Mouse (Mus musculus): ENCODE data around the gene Rnf8. TPM values are rescaled to one million over a fixed set of nuclear protein-coding genes. Genes with fewer than 3 reads are reported as not detected.
A peak's percentile ranks its signal among the peaks of the same experiment; 100 is the strongest.

The Rnf8 gene
- total and polyA plus RNA-seq, 2 experiments, result 8.8 to 15.2 TPM

- no peaks in the 10 kb centered on the region for H3K36me3 ChIP-seq (ENCODE audit: control insufficient read depth, insufficient read depth, low read length)
- under 1% methylated on average over 42 of the region's 43 CpGs for WGBS
- H3K27me3 ChIP-seq (ENCODE audit: control insufficient read depth, insufficient read depth, low read length), result no peaks in the 10 kb centered on the region
- TF ChIP-seq CTCF (IDR thresholded peaks at IDR 0.05; ENCODE audit: low read depth, low read length) (no peak), POLR2A (IDR thresholded peaks at IDR 0.05; ENCODE audit: extremely low read depth, insufficient read depth, low read length) (no peak)
- DNase-seq (ENCODE audit: extremely low read depth, low read depth, low spot score), result peak; percentile 16
- H3K4me1 ChIP-seq (ENCODE audit: control insufficient read depth, insufficient read depth, low read length), result peaks cover 6% of the 10 kb centered on the region
- H3K4me3 ChIP-seq (ENCODE audit: insufficient read depth, low read depth, low read length), result peak overlapping the region; percentile 87
- peak overlapping the region; percentile 68 for H3K27ac ChIP-seq (replicated peaks; ENCODE audit: insufficient read depth, low read depth, low read length)
- peaks cover 19% of the 10 kb centered on the region; the same call in 1 of the 2 replicates for H3K79me2 ChIP-seq (ENCODE audit: control insufficient read depth, insufficient read depth, low read length)
- H3K9ac ChIP-seq (ENCODE audit: low read depth, low read length), result peak overlapping the region; percentile 92
These were observed 498 bp downstream of the Rnf8 start for GRCm38 (mm10) chr17:29615024-29615551.

GRCm38 (mm10) chr17:29615616-29616015, 1.0 kb downstream of the Rnf8 start:
- Histone ChIP-seq H3K4me1 (ENCODE audit: control insufficient read depth, insufficient read depth, low read length) (peaks cover 6% of the 10 kb centered on the region), H3K79me2 (ENCODE audit: control insufficient read depth, insufficient read depth, low read length) (peaks cover 19% of the 10 kb centered on the region; the same call in 1 of the 2 replicates), H3K27ac (replicated peaks; ENCODE audit: insufficient read depth, low read depth, low read length) (no peak overlapping the region), H3K9ac (ENCODE audit: low read depth, low read length) (peak overlapping the region; percentile 92), H3K36me3 (ENCODE audit: control insufficient read depth, insufficient read depth, low read length) (no peaks in the 10 kb centered on the region), H3K4me3 (ENCODE audit: insufficient read depth, low read depth, low read length) (peak overlapping the region; percentile 87), H3K27me3 (ENCODE audit: control insufficient read depth, insufficient read depth, low read length) (no peaks in the 10 kb centered on the region)
- WGBS, result 9% methylated on average over 4 of the region's 4 CpGs
- TF ChIP-seq POLR2A (IDR thresholded peaks at IDR 0.05; ENCODE audit: extremely low read depth, insufficient read depth, low read length), result no peak
- TF ChIP-seq CTCF (IDR thresholded peaks at IDR 0.05; ENCODE audit: low read depth, low read length), result no peak
- peak; percentile 29 for DNase-seq (ENCODE audit: extremely low read depth, low read depth, low spot score)

- H3K4me3 ChIP-seq (ENCODE audit: insufficient read depth, low read depth, low read length), result no peak overlapping the region
- peaks cover 4% of the 10 kb centered on the region; the same call in 1 of the 2 replicates for H3K4me1 ChIP-seq (ENCODE audit: control insufficient read depth, insufficient read depth, low read length)
- peaks cover 19% of the 10 kb centered on the region; the same call in 1 of the 2 replicates for H3K79me2 ChIP-seq (ENCODE audit: control insufficient read depth, insufficient read depth, low read length)
- H3K9ac ChIP-seq (ENCODE audit: low read depth, low read length), result no peak overlapping the region
- TF ChIP-seq CTCF (IDR thresholded peaks at IDR 0.05; ENCODE audit: low read depth, low read length), result no peak
- no peak for TF ChIP-seq POLR2A (IDR thresholded peaks at IDR 0.05; ENCODE audit: extremely low read depth, insufficient read depth, low read length)
- peaks cover 15% of the 10 kb centered on the region for H3K36me3 ChIP-seq (ENCODE audit: control insufficient read depth, insufficient read depth, low read length)
- H3K27me3 ChIP-seq (ENCODE audit: control insufficient read depth, insufficient read depth, low read length), result no peaks in the 10 kb centered on the region
- DNase-seq (ENCODE audit: extremely low read depth, low read depth, low spot score), result no peak
- WGBS, result 84% methylated on average over 3 of the region's 3 CpGs
- no peak overlapping the region for H3K27ac ChIP-seq (replicated peaks; ENCODE audit: insufficient read depth, low read depth, low read length)
These were observed 4.6 kb downstream of the Rnf8 start for GRCm38 (mm10) chr17:29619231-29619630.

- DNase-seq (ENCODE audit: extremely low read depth, low read depth, low spot score), result no peak
- 95% methylated on average over 8 of the region's 8 CpGs for WGBS
- peaks cover 32% of the 10 kb centered on the region for H3K36me3 ChIP-seq (ENCODE audit: control insufficient read depth, insufficient read depth, low read length)
These were observed 8.9 kb downstream of the Rnf8 start for GRCm38 (mm10) chr17:29623488-29623887.

GRCm38 (mm10) chr17:29627285-29627684, 12.7 kb downstream of the Rnf8 start:
- H3K79me2 ChIP-seq (ENCODE audit: control insufficient read depth, insufficient read depth, low read length), result no peaks in the 10 kb centered on the region
- 77% methylated on average over 9 of the region's 9 CpGs for WGBS
- no peak overlapping the region for H3K27ac ChIP-seq (replicated peaks; ENCODE audit: insufficient read depth, low read depth, low read length)
- no peak overlapping the region for H3K4me3 ChIP-seq (ENCODE audit: insufficient read depth, low read depth, low read length)
- no peak for DNase-seq (ENCODE audit: extremely low read depth, low read depth, low spot score)
- H3K4me1 ChIP-seq (ENCODE audit: control insufficient read depth, insufficient read depth, low read length), result no peaks in the 10 kb centered on the region
- no peak overlapping the region for H3K9ac ChIP-seq (ENCODE audit: low read depth, low read length)
- H3K27me3 ChIP-seq (ENCODE audit: control insufficient read depth, insufficient read depth, low read length), result no peaks in the 10 kb centered on the region
- TF ChIP-seq POLR2A (IDR thresholded peaks at IDR 0.05; ENCODE audit: extremely low read depth, insufficient read depth, low read length), result no peak
- no peak for TF ChIP-seq CTCF (IDR thresholded peaks at IDR 0.05; ENCODE audit: low read depth, low read length)
- H3K36me3 ChIP-seq (ENCODE audit: control insufficient read depth, insufficient read depth, low read length), result peaks cover 29% of the 10 kb centered on the region; the same call in 1 of the 2 replicates

More at GRCm38 (mm10) chr17:29623488-29623887, 8.9 kb downstream of the Rnf8 start:
- Histone ChIP-seq H3K27me3 (ENCODE audit: control insufficient read depth, insufficient read depth, low read length) (no peaks in the 10 kb centered on the region), H3K79me2 (ENCODE audit: control insufficient read depth, insufficient read depth, low read length) (no peaks in the 10 kb centered on the region; the same call in 1 of the 2 replicates), H3K9ac (ENCODE audit: low read depth, low read length) (no peak overlapping the region), H3K4me1 (ENCODE audit: control insufficient read depth, insufficient read depth, low read length) (no peaks in the 10 kb centered on the region), H3K4me3 (ENCODE audit: insufficient read depth, low read depth, low read length) (no peak overlapping the region), H3K27ac (replicated peaks; ENCODE audit: insufficient read depth, low read depth, low read length) (no peak overlapping the region)
- TF ChIP-seq CTCF (IDR thresholded peaks at IDR 0.05; ENCODE audit: low read depth, low read length) (no peak), POLR2A (IDR thresholded peaks at IDR 0.05; ENCODE audit: extremely low read depth, insufficient read depth, low read length) (no peak)

- Histone ChIP-seq H3K27me3 (ENCODE audit: control insufficient read depth, insufficient read depth, low read length) (no peaks in the 10 kb centered on the region), H3K4me1 (ENCODE audit: control insufficient read depth, insufficient read depth, low read length) (no peaks in the 10 kb centered on the region), H3K9ac (ENCODE audit: low read depth, low read length) (no peak overlapping the region), H3K36me3 (ENCODE audit: control insufficient read depth, insufficient read depth, low read length) (peaks cover 28% of the 10 kb centered on the region; the same call in 1 of the 2 replicates), H3K27ac (replicated peaks; ENCODE audit: insufficient read depth, low read depth, low read length) (no peak overlapping the region), H3K79me2 (ENCODE audit: control insufficient read depth, insufficient read depth, low read length) (no peaks in the 10 kb centered on the region), H3K4me3 (ENCODE audit: insufficient read depth, low read depth, low read length) (no peak overlapping the region)
- no peak for TF ChIP-seq CTCF (IDR thresholded peaks at IDR 0.05; ENCODE audit: low read depth, low read length)
- TF ChIP-seq POLR2A (IDR thresholded peaks at IDR 0.05; ENCODE audit: extremely low read depth, insufficient read depth, low read length), result no peak
- WGBS, result 97% methylated on average over 5 of the region's 5 CpGs
- no peak for DNase-seq (ENCODE audit: extremely low read depth, low read depth, low spot score)
These were observed 14.4 kb downstream of the Rnf8 start for GRCm38 (mm10) chr17:29628946-29629345.
